Mouse (Mus musculus) cortical plate, adult 2 months (tissue): ENCODE data around the gene Gm47995.

Source experiments
- CTCF ChIP-seq: fragments of 200-500 bp; IDR thresholded peaks from 2 replicates; pipeline ENCODE4 v1.5.1; 2011; ENCODE audit warnings: mild to moderate bottlenecking, control low read depth, low read length; ENCODE audit not compliant: insufficient read depth; ENCODE audit errors: extremely low read depth
- POLR2A ChIP-seq: fragments of 200-500 bp; IDR thresholded peaks from 2 replicates; pipeline ENCODE4 v1.6.1; 2011; ENCODE audit warnings: mild to moderate bottlenecking, low read length, control low read depth; ENCODE audit not compliant: insufficient read depth; ENCODE audit errors: extremely low read depth

GRCm38 (mm10) chr1:151178505-151179083, 19.7 kb upstream of the Gm47995 start:
- TF ChIP-seq CTCF (no peak), POLR2A (no peak)
